Mouse (Mus musculus): ENCODE results near the gene St7l. TPM values are rescaled to one million over a fixed set of nuclear protein-coding genes. Genes with fewer than 3 reads are reported as not detected.

St7l gene
- polyA plus RNA-seq, 1 experiment from 2014 or later: 33.7 TPM

Other genes starting within 250 kb of the St7l start
- gene Slc16a1, start 225.3 kb upstream of the St7l start, polyA plus RNA-seq (2016; fragmentation: Nextera tagmentation; extraction: Ambion mirVana): 57.3 and 60.0 TPM in 2 replicates
- gene Ppm1j, start 82.9 kb upstream of the St7l start, polyA plus RNA-seq (2016; fragmentation: Nextera tagmentation; extraction: Ambion mirVana): 1.4 and 1.6 TPM in 2 replicates
- not detected in 2 replicates for gene Fam19a3, start 82.2 kb upstream of the St7l start, polyA plus RNA-seq (2016; fragmentation: Nextera tagmentation; extraction: Ambion mirVana)
- gene Rhoc, start 75.6 kb upstream of the St7l start, polyA plus RNA-seq (2016; fragmentation: Nextera tagmentation; extraction: Ambion mirVana): 84.9 and 90.1 TPM in 2 replicates
- gene Mov10, start 45.4 kb upstream of the St7l start, polyA plus RNA-seq (2016; fragmentation: Nextera tagmentation; extraction: Ambion mirVana): 16.8 and 19.5 TPM in 2 replicates
- 206 and 214 TPM in 2 replicates for gene Capza1, start 500 bp downstream of the St7l start, polyA plus RNA-seq (2016; fragmentation: Nextera tagmentation; extraction: Ambion mirVana)
- 0.58 and 0.68 TPM in 2 replicates for gene Wnt2b, start 97.9 kb downstream of the St7l start, polyA plus RNA-seq (2016; fragmentation: Nextera tagmentation; extraction: Ambion mirVana)
- 34.3 and 36.7 TPM in 2 replicates for gene Cttnbp2nl, start 189.1 kb downstream of the St7l start, polyA plus RNA-seq (2016; fragmentation: Nextera tagmentation; extraction: Ambion mirVana)
- not detected in 2 replicates for gene 4930564D02Rik, start 202.8 kb downstream of the St7l start, polyA plus RNA-seq (2016; fragmentation: Nextera tagmentation; extraction: Ambion mirVana)

Measured in forebrain, embryonic 10.5 days (tissue).